Mouse (Mus musculus) lung, adult 10 weeks (tissue): ENCODE data around the gene Ufc1. TPM values are rescaled to one million over a fixed set of nuclear protein-coding genes. Genes with fewer than 3 reads are reported as not detected.

Source experiments
- polyA plus RNA-seq: library from polyadenylated mRNA; stranded (reverse); fragments of 350-450 nt; fragmentation: Illumina TruSeq; extraction: RNeasy Lipid Tissue Mini Kit (QIAGEN cat#74804); gene quantifications from one replicate; pipeline ENCODE4 v1.2.3, GENCODE M21; 2014; ENCODE audit warnings: low read depth, low replicate concordance; ENCODE audit not compliant: insufficient read depth

The Ufc1 gene
- 102 TPM for polyA plus RNA-seq

DNA sequence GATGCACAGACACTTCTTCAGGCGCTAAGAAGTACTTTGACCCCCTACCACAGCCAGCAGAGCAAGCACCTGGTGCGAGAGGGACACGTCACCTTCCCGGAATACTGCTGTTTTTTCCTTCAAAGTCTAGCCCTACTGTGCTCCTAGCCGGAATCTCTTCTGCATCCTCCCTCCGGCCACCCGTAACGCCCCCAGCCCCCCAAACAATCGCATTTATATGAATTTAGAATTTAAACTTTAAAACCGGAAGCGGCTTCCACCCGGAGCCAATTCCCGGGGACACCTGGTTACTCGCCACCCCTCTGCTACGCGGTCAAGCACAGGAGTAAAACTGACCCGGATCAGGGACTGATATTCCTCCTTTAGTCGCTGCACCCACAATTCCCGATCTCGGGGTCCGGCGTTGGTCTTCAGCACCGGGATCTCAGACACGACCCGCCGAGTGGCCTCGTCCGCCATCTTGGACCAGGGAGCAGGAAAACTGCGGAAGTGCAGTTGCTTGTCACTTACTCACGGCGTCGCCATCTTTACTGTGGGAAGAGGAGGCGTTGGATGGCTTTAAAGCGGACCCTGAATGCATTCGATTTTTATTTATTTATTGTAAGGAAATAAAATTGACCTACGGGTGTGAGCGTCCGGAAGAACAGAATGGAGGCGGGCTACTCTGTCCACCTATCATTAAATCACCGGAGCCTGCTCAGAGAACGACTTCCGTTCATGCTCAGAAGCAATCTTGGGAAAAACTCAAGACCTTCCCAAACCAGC lies at the start of gene Ufc1:
Gene Ufc1, minus strand, starts transcription at position 727 of the 765 bp plus-strand sequence.

DNA sequence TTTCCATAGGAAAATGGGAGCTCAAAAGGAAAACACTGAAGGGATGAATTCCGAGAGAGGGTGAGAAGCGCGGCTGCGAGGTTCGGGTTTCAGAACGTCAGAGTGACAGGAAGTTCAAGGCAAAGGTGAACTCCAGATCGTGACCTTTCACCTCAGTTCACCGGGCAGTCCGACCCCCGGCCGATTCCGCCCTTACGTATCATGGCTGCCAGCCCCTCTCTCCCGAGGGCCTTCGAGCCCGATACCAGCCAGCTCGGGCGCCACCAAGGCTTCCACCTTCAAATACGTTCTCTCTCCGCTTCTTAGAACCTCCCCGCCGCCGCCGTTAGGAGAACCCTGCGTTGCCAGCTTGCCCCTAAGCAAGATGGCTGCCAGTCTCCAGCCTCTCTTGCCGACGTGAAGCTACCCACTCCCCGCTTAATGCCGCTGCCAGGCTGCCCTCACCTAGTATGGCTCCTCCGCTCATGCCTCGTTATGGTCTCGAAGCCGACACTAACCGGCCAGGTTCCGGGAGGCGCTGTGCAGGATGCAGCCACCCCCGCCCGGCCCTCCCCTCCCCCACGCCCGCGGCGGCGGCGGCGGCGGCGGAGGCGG lies 34.1 kb upstream of the Ufc1 start, which contains the start of gene Dedd:
Gene Dedd, plus strand, starts transcription at position 307 of the 594 bp plus-strand sequence.

DNA sequence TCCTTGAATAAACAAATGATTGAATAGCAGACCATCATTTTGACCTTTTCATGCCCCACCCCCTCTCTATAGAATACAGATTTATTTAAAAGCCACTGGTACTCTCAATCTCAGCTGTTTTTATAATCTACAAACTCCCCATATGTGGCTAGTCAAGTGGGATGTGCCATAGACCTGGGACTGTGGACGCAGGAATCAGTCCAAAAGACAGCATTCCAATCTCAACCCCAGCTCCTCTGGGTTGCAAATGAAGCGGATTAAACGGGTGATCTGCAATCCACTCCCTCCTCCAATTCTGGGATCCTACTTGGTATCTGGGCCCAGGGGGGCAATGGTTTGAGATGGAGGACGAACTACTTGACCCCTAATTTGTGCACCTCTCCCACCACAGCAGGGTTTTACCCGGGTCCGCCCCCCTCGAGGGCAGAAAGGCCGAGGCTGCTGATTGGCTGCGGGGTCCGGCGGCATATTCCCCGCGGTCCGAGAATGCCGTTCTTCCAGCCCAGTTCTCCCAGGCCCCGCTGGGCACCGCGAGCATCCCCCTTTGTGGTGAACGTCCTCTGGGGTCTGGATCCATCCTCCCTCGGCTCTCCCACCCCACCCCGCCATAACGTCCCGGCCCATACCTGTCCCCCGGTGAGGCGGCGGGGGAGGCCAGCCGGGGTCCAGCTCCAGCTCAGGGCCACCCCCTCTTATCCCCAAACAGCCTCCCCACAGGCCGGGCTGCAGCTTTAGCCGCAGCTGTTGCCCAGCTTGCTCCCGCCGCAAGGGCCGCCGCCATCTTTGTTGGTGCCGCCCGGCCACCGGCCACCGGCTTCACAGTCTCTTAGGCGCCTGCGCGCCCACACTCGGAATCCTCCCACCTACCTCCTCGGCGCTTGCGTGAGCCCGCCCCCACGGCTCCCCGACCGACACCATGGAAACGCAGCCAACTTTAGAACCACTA lies 7.4 kb downstream of the Ufc1 start, which contains the start of gene Usp21:
Gene Usp21, minus strand, starts transcription at position 856 of the 946 bp plus-strand sequence.

DNA sequence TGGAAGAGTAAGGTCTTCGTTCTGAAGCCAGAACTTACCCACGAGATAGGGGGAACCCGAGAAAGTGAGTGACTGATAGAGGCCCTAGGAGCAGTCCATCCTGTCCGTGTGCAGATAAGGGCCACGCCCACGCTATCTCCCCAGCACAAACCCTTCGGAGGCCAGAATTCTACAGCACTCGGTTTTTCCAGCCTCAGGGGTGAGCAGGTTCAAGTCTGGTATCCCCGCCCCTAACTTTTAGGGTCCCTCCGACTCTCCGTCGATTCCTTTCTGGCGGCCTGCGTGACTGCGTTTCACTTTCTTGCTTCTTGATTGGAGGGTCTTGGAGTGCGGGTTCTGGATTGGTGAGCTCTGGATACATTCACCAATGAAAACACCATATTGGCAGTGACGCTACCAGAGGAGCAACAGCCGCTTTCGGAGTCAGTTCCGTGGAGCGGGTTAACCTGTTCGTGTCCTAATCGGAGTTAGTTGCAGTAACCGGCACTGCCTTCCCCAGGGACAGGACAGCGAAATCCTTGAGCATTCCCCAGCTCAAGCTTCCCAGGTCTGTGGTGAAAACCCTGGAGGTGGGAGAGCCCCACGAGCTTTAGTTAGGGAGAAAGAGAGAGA lies 13.8 kb downstream of the Ufc1 start, which contains the start of gene Ppox:
Gene Ppox, minus strand, starts transcription at position 271 of the 612 bp plus-strand sequence.

DNA sequence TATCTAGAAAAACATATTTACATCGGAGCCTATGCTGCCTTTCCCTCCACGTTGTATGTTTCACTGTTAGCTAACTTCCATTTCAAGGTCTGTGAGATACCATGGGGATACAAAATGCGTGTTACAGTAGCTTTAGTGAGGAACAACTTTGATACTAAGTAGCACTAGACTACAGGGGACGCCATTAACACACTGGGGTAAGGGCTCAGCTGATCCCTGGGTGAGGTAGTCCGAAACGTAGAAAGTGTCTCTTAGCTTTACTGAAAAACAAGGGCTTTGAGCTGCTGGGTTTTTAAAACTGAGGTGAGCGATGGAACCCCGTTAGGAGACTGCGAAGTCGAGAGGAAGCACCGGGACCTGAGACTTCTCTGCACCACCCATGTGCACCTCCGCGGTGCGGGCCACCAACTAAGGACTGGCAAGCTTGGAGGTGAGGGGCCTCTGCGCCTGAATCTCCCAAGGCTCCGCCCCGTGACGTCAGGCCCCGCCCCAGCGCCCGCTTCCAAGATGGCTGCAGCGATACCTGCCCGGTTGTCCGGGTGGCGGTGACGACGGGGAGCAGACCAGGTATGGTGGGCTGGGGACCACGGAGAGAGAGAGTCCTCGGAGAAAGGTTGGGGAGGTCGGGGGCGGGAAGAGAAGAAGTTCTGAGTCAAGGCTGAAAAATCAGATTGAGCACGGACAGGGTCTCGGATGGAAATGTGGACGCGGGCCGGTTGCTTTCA lies 24.8 kb downstream of the Ufc1 start, which contains the start of gene B4galt3:
Gene B4galt3, plus strand, starts transcription at position 481 of the 725 bp plus-strand sequence.

DNA sequence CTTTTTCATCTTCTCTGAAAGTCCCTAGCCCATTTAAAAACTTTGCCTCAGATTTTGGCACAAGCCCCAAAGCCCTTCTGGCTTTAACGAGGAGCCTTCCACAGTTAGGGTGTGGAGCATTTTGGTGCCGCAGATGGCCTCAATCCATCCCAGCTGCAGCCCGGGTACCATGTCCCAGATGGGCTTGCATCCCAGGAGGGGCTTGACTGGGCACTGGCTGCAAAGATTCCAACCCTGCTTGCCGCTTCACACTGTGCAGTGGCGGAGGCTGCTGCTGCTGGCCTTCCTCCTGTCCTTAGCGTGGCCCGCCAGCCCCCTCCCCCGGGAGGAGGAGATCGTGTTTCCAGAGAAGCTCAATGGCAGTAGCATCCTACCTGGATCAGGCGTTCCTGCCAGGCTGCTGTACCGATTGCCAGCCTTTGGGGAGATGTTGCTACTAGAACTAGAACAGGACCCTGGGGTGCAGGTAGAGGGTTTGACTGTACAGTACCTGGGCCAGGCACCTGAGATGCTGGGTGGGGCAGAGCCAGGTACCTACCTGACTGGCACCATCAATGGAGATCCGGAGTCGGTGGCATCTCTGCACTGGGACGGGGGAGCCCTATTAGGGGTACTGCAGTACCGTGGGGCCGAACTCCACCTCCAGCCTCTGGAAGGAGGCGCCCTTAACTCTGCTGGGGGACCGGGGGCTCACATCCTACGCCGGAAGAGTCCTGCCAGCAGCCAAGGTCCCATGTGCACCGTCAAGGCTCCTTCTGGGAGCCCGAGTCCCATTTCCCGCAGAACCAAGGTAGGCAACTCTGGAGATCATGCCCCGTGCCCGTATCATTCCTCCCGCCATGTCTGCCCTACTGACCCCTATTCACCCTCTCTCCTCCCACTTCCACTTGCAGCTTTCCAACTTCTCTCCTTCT lies 43.9 kb downstream of the Ufc1 start, which contains the start of gene Ndufs2:
Gene Ndufs2, minus strand, starts transcription at position 709 of the 914 bp plus-strand sequence.

DNA sequence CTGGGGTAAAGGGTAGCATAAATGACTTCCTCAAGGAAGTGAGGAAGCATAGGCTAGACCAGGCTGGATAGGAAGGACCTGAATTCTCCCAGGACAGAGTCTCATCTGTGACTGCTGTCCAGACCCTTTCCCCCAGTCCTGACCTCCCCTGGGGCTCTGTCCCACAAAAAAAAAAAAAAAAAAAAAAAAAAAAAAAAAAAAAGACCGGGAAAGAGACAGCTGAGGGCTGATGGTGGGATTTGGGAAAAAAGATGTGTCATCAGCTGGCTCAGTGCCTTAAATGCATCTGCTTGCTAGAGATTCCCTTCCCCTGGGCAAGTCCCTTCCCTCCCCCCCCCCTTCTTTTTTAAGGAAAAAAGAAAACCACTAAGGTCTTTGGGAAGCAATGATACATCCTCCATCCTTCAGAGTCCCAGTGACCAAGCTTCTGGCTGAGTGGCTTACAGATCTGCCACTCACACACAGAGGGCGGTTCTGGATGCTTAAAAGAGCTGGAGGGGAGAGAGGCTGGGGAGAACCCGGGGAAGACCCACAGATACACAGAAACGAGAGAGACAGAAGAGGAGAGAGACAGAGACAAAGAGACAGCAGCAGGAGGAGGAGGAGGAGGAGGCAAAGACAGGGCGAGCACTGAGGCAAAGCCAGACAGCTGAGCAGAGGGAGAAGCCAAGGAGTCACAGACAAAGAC lies 44.8 kb downstream of the Ufc1 start, which contains the start of gene Adamts4:
Gene Adamts4, plus strand, starts transcription at position 509 of the 688 bp plus-strand sequence.

Other genes starting within 250 kb of the Ufc1 start
- gene Fcgr3, start 230.1 kb downstream of the Ufc1 start, polyA plus RNA-seq: 45.4 TPM
- 47.9 TPM for gene Cfap126, start 181.1 kb downstream of the Ufc1 start, polyA plus RNA-seq
- gene Sdhc, start 144.4 kb downstream of the Ufc1 start, polyA plus RNA-seq: 105 TPM
- gene Mpz, start 144.3 kb downstream of the Ufc1 start, polyA plus RNA-seq: 6.1 TPM
- gene Pcp4l1, start 98.8 kb downstream of the Ufc1 start, polyA plus RNA-seq: 93.6 TPM
- gene Nr1i3, start 81.1 kb downstream of the Ufc1 start, polyA plus RNA-seq: 0.08 TPM
- gene Tomm40l, start 72.5 kb downstream of the Ufc1 start, polyA plus RNA-seq: 41.1 TPM
- gene Apoa2, start 70.0 kb downstream of the Ufc1 start, polyA plus RNA-seq: 2.2 TPM
- gene Fcer1g, start 60.7 kb downstream of the Ufc1 start, polyA plus RNA-seq: 156 TPM
- gene Adamts4, start 44.6 kb downstream of the Ufc1 start, polyA plus RNA-seq: 0.31 TPM
- gene Ndufs2, start 43.6 kb downstream of the Ufc1 start, polyA plus RNA-seq: 133 TPM
- 23.0 TPM for gene B4galt3, start 24.7 kb downstream of the Ufc1 start, polyA plus RNA-seq
- 20.3 TPM for gene Ppox, start 13.8 kb downstream of the Ufc1 start, polyA plus RNA-seq
- 24.7 TPM for gene Usp21, start 7.0 kb downstream of the Ufc1 start, polyA plus RNA-seq
- gene Dedd, start 34.1 kb upstream of the Ufc1 start, polyA plus RNA-seq: 26.5 TPM
- 33.3 TPM for gene Nit1, start 50.6 kb upstream of the Ufc1 start, polyA plus RNA-seq
- 79.6 TPM for gene Pfdn2, start 50.6 kb upstream of the Ufc1 start, polyA plus RNA-seq
- gene Klhdc9, start 65.8 kb upstream of the Ufc1 start, polyA plus RNA-seq: 1.1 TPM
- gene Nectin4, start 75.1 kb upstream of the Ufc1 start, polyA plus RNA-seq: 6.3 TPM
- 9.8 TPM for gene Arhgap30, start 93.9 kb upstream of the Ufc1 start, polyA plus RNA-seq
- 86.9 TPM for gene Usf1, start 116.3 kb upstream of the Ufc1 start, polyA plus RNA-seq
- 19.4 TPM for gene Tstd1, start 123.8 kb upstream of the Ufc1 start, polyA plus RNA-seq
- gene F11r, start 142.5 kb upstream of the Ufc1 start, polyA plus RNA-seq: 120 TPM
- gene Alyref2, start 208.5 kb upstream of the Ufc1 start, polyA plus RNA-seq: 4.7 TPM
- gene Itln1, start 240.3 kb upstream of the Ufc1 start, polyA plus RNA-seq: not detected